Mouse (Mus musculus): ENCODE results near the gene Mccc1. TPM values are rescaled to one million over a fixed set of nuclear protein-coding genes. Genes with fewer than 3 reads are reported as not detected.
A peak's percentile ranks its signal among the peaks of the same experiment; 100 is the strongest.

Gene Mccc1
- polyA plus RNA-seq (2014; fragmentation: Nextera tagmentation; extraction: Ambion mirVana), result 31.7 and 33.1 TPM in 2 replicates

DNA sequence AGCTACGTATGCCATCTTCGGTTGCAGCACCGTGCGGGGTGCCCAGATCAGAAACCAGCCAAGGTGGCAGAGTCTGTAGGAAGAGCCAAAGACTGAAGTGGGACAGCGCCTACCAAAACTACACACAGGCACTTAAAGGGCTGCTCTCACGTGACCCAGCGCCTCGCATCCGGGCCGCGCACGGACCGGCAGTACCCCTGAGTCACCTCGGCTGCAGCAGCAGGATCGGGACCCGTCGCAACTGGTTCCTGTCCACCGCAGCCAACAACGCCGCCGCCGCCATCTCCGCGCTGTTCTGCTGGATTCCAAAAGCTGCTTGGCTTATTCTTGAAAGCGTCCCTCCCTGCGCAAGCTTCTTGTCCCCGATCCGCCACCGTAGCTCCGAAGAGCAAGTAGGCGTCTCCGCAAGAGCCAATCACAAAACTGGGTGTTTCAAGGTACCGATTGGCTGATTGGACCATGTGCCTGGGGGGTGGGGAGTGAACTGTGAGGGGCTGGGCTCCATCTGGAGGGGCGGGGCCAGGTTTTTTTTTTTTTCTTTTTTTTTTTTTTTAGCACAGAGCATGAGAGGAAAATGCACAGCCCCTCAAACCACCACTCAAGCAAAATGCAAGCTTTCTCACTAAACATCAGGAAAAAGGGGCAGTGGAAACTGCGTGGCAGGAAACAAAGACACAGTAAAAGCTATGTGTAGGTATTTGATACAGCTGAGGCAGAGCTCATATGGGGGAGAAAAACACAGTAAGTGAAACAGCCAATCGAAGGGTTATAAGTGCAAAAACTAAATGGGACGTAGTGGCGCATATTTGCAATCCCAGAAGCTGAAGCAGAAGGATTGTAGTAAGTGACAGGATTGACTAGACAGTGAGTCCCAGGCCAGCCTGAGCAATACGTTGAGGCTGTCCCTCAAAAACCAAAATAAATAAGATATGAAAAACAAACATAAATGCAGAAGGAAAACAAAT is at the start of gene Mccc1:
Gene Mccc1 (minus strand): TSS at position 404 of the 965 bp plus-strand sequence.
- WGBS, result 3% methylated on average over 39 of the region's 39 CpGs
- TF ChIP-seq CTCF (IDR thresholded peaks at IDR 0.05; ENCODE audit: low read depth), result no peak
- Histone ChIP-seq H3K4me1 (ENCODE audit: insufficient read depth) (no peaks in the 10 kb centered on the region), H3K4me3 (ENCODE audit: low read depth, low read length) (peak within 1 kb of the TSS; percentile 69), H3K36me3 (ENCODE audit: insufficient read depth) (no peaks in the 10 kb centered on the region), H3K27ac (ENCODE audit: low read depth) (peak within 1 kb of the TSS; percentile 85), H3K27me3 (ENCODE audit: insufficient read depth, low read length) (no peaks in the 10 kb centered on the region), H3K9ac (peak within 1 kb of the TSS; percentile 73), H3K4me2 (peak within 1 kb of the TSS; percentile 80), H3K9me3 (ENCODE audit: low read depth, low read length) (no peaks in the 10 kb centered on the region)
- ATAC-seq (ENCODE audit: insufficient read depth) (peak; percentile 99), DNase-seq (peak; percentile 96)

GRCm38 (mm10) chr3:36049106-36049505 is 48.6 kb upstream of the Mccc1 start:
- ATAC-seq (ENCODE audit: insufficient read depth) (no peak), DNase-seq (no peak)
- H3K4me1 ChIP-seq (ENCODE audit: insufficient read depth), result no peaks in the 10 kb centered on the region
- H3K4me3 ChIP-seq (ENCODE audit: low read depth, low read length), result no peak overlapping the region
- H3K9ac ChIP-seq, result no peak overlapping the region
- H3K27ac ChIP-seq (ENCODE audit: low read depth), result no peak overlapping the region
- H3K9me3 ChIP-seq (ENCODE audit: low read depth, low read length), result no peaks in the 10 kb centered on the region
- H3K4me2 ChIP-seq, result no peak overlapping the region
- no peaks in the 10 kb centered on the region for H3K36me3 ChIP-seq (ENCODE audit: insufficient read depth)
- no peaks in the 10 kb centered on the region for H3K27me3 ChIP-seq (ENCODE audit: insufficient read depth, low read length)
- WGBS, result 51% methylated on average over 1 of the region's 1 CpGs
- TF ChIP-seq CTCF (IDR thresholded peaks at IDR 0.05; ENCODE audit: low read depth), result no peak

DNA sequence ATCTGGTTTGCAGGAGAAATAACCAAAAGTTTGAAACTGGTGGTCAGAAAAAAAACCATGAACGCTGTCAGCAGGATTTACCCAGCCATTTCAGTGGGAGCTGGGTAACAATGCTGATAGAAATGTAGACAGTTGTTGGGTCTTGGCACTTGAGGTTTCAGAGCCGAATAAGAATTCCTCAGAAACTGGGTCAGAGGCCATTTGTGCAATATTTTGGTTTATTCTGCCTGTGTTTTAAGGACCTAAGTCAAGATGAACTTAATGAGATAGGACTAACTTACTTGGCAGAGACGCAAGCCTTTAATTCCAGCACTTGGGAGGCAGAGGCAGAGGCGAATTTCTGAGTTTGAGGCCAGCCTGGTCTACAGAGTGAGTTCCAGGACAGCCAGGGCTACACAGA is 44.6 kb upstream of the Mccc1 start:
- Histone ChIP-seq H3K4me3 (ENCODE audit: low read depth, low read length) (no peak overlapping the region), H3K4me2 (no peak overlapping the region), H3K27me3 (ENCODE audit: insufficient read depth, low read length) (no peaks in the 10 kb centered on the region), H3K9me3 (ENCODE audit: low read depth, low read length) (no peaks in the 10 kb centered on the region), H3K9ac (no peak overlapping the region), H3K4me1 (ENCODE audit: insufficient read depth) (no peaks in the 10 kb centered on the region), H3K36me3 (ENCODE audit: insufficient read depth) (no peaks in the 10 kb centered on the region), H3K27ac (ENCODE audit: low read depth) (no peak overlapping the region)
- WGBS, result 72% methylated on average over 4 of the region's 4 CpGs
- no peak for ATAC-seq (ENCODE audit: insufficient read depth)
- TF ChIP-seq CTCF (IDR thresholded peaks at IDR 0.05; ENCODE audit: low read depth), result no peak
- DNase-seq, result no peak

GRCm38 (mm10) chr3:36044520-36044919 is 44.0 kb upstream of the Mccc1 start:
- H3K9ac ChIP-seq, result no peak overlapping the region
- no peak for TF ChIP-seq CTCF (IDR thresholded peaks at IDR 0.05; ENCODE audit: low read depth)

GRCm38 (mm10) chr3:36031740-36032510 is 31.4 kb upstream of the Mccc1 start:
- Histone ChIP-seq H3K4me3 (ENCODE audit: low read depth, low read length) (no peak overlapping the region), H3K4me2 (no peak overlapping the region), H3K9ac (no peak overlapping the region)

More at GRCm38 (mm10) chr3:36044520-36044919, 44.0 kb upstream of the Mccc1 start:
- Histone ChIP-seq H3K4me2 (no peak overlapping the region), H3K4me3 (ENCODE audit: low read depth, low read length) (no peak overlapping the region), H3K27ac (ENCODE audit: low read depth) (no peak overlapping the region), H3K9me3 (ENCODE audit: low read depth, low read length) (no peaks in the 10 kb centered on the region), H3K27me3 (ENCODE audit: insufficient read depth, low read length) (no peaks in the 10 kb centered on the region), H3K36me3 (ENCODE audit: insufficient read depth) (no peaks in the 10 kb centered on the region), H3K4me1 (ENCODE audit: insufficient read depth) (no peaks in the 10 kb centered on the region)
- ATAC-seq (ENCODE audit: insufficient read depth), result no peak
- no peak for DNase-seq

GRCm38 (mm10) chr3:36029993-36030392 is 29.5 kb upstream of the Mccc1 start:
- H3K4me3 ChIP-seq (ENCODE audit: low read depth, low read length), result no peak overlapping the region
- no peaks in the 10 kb centered on the region for H3K9me3 ChIP-seq (ENCODE audit: low read depth, low read length)
- no peaks in the 10 kb centered on the region for H3K36me3 ChIP-seq (ENCODE audit: insufficient read depth)
- H3K27ac ChIP-seq (ENCODE audit: low read depth), result no peak overlapping the region
- no peak overlapping the region for H3K9ac ChIP-seq
- H3K27me3 ChIP-seq (ENCODE audit: insufficient read depth, low read length), result no peaks in the 10 kb centered on the region
- no peak for DNase-seq
- no peak overlapping the region for H3K4me2 ChIP-seq
- H3K4me1 ChIP-seq (ENCODE audit: insufficient read depth), result no peaks in the 10 kb centered on the region
- 77% methylated on average over 4 of the region's 4 CpGs for WGBS
- ATAC-seq (ENCODE audit: insufficient read depth), result no peak
- TF ChIP-seq CTCF (IDR thresholded peaks at IDR 0.05; ENCODE audit: low read depth), result no peak

More at GRCm38 (mm10) chr3:36031740-36032510, 31.4 kb upstream of the Mccc1 start:
- no peaks in the 10 kb centered on the region for H3K4me1 ChIP-seq (ENCODE audit: insufficient read depth)
- 38% methylated on average over 6 of the region's 6 CpGs for WGBS
- ATAC-seq (ENCODE audit: insufficient read depth), result no peak
- H3K9me3 ChIP-seq (ENCODE audit: low read depth, low read length), result no peaks in the 10 kb centered on the region
- H3K27ac ChIP-seq (ENCODE audit: low read depth), result no peak overlapping the region
- H3K27me3 ChIP-seq (ENCODE audit: insufficient read depth, low read length), result no peaks in the 10 kb centered on the region
- peak; percentile 19 for DNase-seq
- no peak for TF ChIP-seq CTCF (IDR thresholded peaks at IDR 0.05; ENCODE audit: low read depth)
- H3K36me3 ChIP-seq (ENCODE audit: insufficient read depth), result no peaks in the 10 kb centered on the region

DNA sequence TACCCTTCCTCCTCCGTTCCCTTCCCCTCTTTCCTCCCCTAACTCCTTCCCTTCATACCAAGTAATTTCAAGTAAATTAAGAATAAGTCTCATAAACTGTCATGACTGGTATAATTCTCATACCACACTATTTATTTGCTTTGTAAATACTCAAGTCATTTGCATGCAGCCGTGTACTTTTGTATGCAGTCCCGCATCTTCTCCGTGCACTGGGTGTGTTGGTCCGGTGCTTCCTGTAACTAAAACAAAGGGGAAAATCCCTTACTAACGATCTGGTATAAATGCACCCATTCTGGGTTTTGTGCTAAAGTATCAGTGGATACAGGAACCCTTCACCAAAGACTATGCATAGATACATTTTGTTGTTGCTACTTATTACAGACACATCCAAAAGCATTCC is 25.3 kb upstream of the Mccc1 start:
- H3K4me3 ChIP-seq (ENCODE audit: low read depth, low read length), result no peak overlapping the region
- no peak overlapping the region for H3K4me2 ChIP-seq
- H3K9me3 ChIP-seq (ENCODE audit: low read depth, low read length), result no peaks in the 10 kb centered on the region
- no peaks in the 10 kb centered on the region for H3K36me3 ChIP-seq (ENCODE audit: insufficient read depth)
- no peak overlapping the region for H3K9ac ChIP-seq
- DNase-seq, result no peak
- no peaks in the 10 kb centered on the region for H3K27me3 ChIP-seq (ENCODE audit: insufficient read depth, low read length)
- no peak for ATAC-seq (ENCODE audit: insufficient read depth)
- no peaks in the 10 kb centered on the region for H3K4me1 ChIP-seq (ENCODE audit: insufficient read depth)
- no peak for TF ChIP-seq CTCF (IDR thresholded peaks at IDR 0.05; ENCODE audit: low read depth)
- H3K27ac ChIP-seq (ENCODE audit: low read depth), result no peak overlapping the region
- WGBS, result 77% methylated on average over 6 of the region's 6 CpGs

Measured in lung, embryonic 14.5 days (tissue).